Mouse (Mus musculus): ENCODE data around the gene Cep83. TPM values are rescaled to one million over a fixed set of nuclear protein-coding genes. Genes with fewer than 3 reads are reported as not detected.

Cep83 gene
- total RNA-seq, 2 experiments from 2014 or later = 33.8 to 36.8 TPM

GRCm38 (mm10) chr10:94825951-94826350, 137.5 kb downstream of the Cep83 start:
- DNase-seq (ENCODE audit: low spot score in 2 of 2) = no peak

GRCm38 (mm10) chr10:94826436-94826835, 138.0 kb downstream of the Cep83 start:
- no peak for DNase-seq (ENCODE audit: low spot score in 2 of 2)

- no peak for DNase-seq (ENCODE audit: low spot score in 2 of 2)
Measured at GRCm38 (mm10) chr10:94827325-94827724, 138.9 kb downstream of the Cep83 start.

GRCm38 (mm10) chr10:94827890-94828733, 139.7 kb downstream of the Cep83 start:
- no peak for DNase-seq (ENCODE audit: low spot score in 2 of 2)

- DNase-seq (ENCODE audit: low spot score in 2 of 2) = no peak
Measured at GRCm38 (mm10) chr10:94828734-94829230, 140.3 kb downstream of the Cep83 start.

- DNase-seq (ENCODE audit: low spot score in 2 of 2) = peak; percentile 96 to 97
Measured at GRCm38 (mm10) chr10:94829407-94829806, 141.0 kb downstream of the Cep83 start.

- DNase-seq (ENCODE audit: low spot score in 2 of 2) = no peak
Measured at GRCm38 (mm10) chr10:94835874-94836273, 147.4 kb downstream of the Cep83 start.
